Mouse (Mus musculus) CD4-positive, CD25-positive, alpha-beta regulatory T cell, adult 4 months (primary cell): ENCODE results near the gene Stk11. TPM values are rescaled to one million over a fixed set of nuclear protein-coding genes. Genes with fewer than 3 reads are reported as not detected.
A peak's percentile ranks its signal among the peaks of the same experiment; 100 is the strongest.

Experiments
- ATAC-seq: one replicate; pipeline ENCODE4 v1.8.0; 2017
- polyA plus RNA-seq, 2 experiments: library from polyadenylated mRNA; unstranded; fragments of 100-300 nt; shearing (Covaris generic); gene quantifications; one replicate each; pipeline ENCODE4 v1.2.1; 2017

The Stk11 gene
- polyA plus RNA-seq, 2 experiments from 2014 or later = 19.2 to 30.7 TPM

DNA sequence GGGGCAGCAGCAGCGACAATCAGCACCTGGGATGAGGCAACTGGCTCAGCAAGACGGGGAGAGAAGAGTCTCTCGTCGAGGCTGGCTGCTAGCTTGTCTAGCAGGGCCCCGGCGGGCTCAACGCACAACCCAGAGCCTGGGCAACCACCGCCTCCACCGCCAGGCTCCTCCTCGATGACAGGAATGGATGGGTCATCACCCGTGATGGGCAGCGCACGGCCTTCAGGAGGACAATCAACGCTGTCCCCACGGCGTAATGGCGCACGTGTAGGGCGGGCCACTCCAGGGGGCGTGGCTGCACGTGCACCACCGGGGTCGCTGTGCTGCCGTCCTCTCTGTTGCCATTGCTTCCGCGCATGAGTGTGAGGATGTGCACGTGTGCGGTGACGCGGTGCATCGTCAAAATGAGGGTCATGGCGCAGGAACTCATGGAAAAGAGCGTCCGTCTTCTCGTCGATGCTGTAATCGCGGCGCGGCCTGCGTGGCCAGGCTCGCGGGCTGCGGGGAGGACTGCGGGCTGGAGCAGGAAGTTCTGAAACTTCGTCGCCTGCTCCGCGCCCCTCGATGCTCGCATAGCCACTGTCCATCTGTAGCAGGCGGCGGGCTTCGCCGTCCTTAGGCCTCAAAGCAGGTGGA, 15.8 kb downstream of the Stk11 start:
- no peak for ATAC-seq

GRCm38 (mm10) chr10:80131952-80132350, 16.3 kb downstream of the Stk11 start:
- ATAC-seq = no peak

GRCm38 (mm10) chr10:80133226-80133849, 17.7 kb downstream of the Stk11 start:
- ATAC-seq = no peak

- ATAC-seq = no peak
Observed at GRCm38 (mm10) chr10:80134421-80134820, 18.8 kb downstream of the Stk11 start.

- ATAC-seq = no peak
Observed at GRCm38 (mm10) chr10:80135161-80135560, 19.6 kb downstream of the Stk11 start.

GRCm38 (mm10) chr10:80135641-80136040, 20.0 kb downstream of the Stk11 start:
- ATAC-seq = no peak

GRCm38 (mm10) chr10:80136179-80136951, 20.8 kb downstream of the Stk11 start:
- no peak for ATAC-seq

DNA sequence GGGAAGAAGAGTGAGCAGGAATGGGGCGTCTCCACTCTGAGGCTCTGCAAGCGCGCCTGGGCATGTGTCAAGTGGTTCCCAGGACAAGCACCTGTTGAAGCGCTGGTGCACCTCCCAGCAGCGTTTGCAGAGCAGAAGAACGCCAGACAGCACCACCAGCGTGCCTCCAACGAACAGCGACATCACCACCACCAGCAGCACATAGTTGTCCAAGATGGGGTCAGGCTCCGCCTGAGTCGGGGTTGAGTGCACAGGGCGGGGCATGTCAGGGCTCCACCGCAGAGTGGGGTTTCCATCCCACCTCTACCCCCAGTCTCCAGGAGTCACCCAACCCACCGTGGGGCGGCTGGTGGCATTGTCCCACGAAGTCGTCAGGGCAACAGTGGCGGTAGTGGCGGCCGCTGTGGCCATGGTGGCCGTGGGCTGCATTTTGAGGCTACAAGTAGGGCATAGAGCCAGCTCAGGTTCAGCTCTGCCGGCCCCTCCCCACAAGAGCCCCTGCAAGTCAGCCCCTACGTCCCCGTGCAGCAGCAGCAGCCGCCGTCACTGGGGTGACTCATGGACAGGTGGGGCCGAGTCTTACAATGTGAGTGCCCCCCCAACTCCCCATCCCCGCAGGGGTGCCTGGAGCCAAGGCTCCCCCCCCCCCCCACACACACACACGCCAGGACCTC, 21.5 kb downstream of the Stk11 start:
- ATAC-seq = no peak

DNA sequence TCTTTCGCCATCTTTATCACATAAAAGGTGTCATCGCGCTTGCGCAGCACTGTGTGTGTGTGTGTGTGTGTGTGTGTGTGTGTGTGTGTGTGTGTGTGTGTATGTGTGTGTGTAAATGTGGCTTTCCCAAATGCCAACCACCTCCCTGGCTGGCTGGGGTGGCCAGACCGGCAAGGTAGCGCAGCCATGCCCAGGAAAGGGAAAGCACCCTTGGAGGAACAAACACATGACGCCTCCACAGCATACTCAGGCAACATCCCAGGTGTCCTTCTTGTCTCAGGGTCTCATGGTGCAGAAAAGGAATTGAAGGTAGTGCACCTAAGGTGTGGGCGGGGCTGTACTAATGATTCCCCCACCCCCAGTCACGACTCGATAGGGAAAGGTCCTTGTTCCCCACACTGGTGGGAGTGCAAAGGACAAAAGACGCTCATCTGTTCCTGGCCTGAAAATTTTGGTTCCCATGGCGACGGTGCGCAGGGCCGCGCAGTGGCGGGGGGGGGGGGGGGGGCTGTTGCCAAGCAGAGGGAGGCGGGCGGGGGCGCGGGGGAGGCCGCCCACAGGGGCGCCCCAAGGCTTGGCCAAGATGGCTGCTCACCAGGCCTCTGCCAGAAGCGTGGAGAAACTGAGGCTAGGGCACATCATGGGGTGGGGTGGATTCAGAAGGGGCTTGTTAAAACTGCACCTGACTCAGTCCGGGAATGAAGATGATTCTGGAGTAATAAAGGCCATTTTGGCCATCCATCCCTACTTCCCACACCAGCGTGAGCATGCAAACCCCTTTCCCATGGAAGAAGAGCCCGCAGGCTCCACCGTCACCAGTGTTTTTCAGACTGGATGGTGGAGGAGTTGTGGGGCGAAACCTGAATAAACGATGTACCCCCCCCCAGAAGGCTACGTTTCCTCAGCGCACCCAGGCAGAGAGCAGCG, 22.3 kb downstream of the Stk11 start:
- no peak for ATAC-seq

DNA sequence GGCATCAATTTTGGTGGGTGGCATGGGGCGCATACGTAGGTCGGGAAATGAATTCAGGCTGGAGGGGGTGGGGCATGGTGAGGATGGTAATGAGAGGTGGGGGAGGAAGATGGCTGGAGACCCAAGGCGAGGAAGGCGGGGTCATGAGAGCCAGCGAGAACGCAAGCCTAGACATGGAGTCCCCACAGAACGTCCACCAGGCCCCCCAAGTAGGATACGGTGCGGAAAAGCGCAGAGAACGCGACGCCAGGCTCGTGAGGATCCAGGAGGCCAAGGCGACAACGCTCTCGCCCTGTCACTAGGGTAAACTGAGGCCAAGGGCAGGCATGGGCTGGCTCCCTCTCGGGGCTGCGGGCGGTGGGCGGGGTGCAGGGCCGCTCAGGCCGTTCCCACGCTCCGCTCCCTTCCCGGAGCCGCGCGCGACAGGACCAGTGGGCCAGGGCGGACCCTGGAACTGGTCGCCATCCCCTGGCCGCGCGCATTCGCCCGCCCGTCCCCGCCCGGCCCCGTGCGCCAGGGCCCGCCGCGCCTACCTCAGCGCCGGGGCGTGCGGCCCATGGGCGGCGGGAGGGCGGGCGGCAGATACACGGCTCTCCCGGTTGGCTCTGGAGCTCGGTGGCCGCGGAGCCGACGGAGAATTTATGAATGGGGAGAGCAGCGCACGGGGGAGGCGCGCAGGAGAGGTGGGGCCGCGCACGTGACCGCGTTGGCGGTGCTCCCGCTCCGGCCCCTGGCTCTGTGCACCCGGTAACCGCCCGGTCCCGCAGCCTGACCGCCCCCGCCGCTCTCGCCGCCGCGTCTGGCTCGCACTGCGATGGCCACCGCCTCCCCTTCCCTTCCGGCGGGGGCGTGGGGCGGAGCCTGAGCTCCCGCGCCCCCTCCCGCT, 23.2 kb downstream of the Stk11 start, which contains the start of gene Atp5d:
TSS of gene Atp5d (plus strand) at position 80 of the 886 bp plus-strand sequence.
- ATAC-seq = peak; percentile 4

DNA sequence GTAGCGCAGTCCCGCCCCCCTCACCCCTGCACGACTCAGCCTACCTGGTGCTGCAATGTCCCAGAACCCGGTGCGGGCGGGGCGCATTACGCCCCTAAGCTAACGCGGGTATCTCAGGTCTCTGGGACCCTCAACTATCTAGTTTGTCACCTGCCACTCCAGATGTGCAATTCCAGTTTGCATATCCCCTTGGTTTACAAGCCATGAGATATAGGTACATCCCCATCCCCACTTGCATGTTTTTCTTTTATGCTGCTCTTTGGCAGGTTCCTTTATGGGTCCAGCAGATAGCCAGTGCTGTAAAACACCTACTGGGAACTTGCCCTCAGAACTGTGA, 23.8 kb downstream of the Stk11 start:
- ATAC-seq = no peak

- ATAC-seq = no peak
Observed at GRCm38 (mm10) chr10:80139975-80140665, 24.5 kb downstream of the Stk11 start.

GRCm38 (mm10) chr10:80140666-80141035, 25.0 kb downstream of the Stk11 start, which contains the start of gene Cbarp:
Gene Cbarp, minus strand, starts transcription at chr10:80140835.
- ATAC-seq = no peak

- peak; percentile 79 for ATAC-seq
Observed at GRCm38 (mm10) chr10:80141243-80141642, 25.6 kb downstream of the Stk11 start.

- ATAC-seq = peak; percentile 64
Observed at GRCm38 (mm10) chr10:80141786-80142529, 26.4 kb downstream of the Stk11 start.

DNA sequence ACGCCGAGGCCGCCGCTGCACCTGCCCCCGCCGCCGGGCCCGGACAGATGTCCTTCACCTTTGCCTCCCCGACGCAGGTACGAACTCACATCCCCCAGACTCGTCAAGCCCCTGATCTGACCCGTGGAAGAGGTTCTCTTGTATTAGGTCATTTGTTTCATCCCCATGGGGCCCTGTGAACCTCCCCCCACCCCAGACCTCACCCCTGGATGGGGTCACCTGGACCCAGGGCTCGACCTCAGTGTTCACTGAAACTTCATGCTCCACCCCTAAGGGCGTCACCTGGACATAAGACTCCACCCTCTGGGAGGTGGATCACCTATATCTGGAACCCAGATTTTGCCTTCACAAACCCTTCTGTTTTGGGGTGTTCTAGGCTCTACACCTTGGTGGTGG, 26.9 kb downstream of the Stk11 start:
- no peak for ATAC-seq

- no peak for ATAC-seq
Observed at GRCm38 (mm10) chr10:80143664-80144063, 28.1 kb downstream of the Stk11 start.

DNA sequence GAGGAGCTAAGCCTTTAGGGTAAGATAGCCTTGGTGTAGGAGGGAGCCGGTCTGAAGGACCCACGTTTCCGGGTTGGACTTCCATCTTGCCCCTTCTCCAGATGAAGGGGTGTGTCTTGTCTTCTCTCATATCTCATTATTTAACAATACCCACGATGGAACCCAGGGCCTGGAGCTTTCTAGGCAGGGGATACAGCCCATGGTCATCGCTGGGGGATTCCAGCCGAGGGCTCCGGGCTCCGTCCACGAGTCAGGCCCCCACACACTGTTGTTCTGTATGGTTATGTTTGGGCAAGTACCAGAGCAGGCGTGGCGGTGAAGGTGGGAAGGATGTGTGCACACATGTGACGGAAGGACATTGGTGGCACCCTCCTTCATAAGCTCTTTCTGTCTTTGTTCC, 28.6 kb downstream of the Stk11 start:
- ATAC-seq = no peak
